Mouse (Mus musculus) cerebellum, postnatal 10 days (tissue): ENCODE results near the gene Gpn3.
A peak's percentile ranks its signal among the peaks of the same experiment; 100 is the strongest.

ENCODE experiments used
- DNase-seq, 2 experiments: peaks; one replicate each; pipeline ENCODE4 v3.0.0; 2021; ENCODE audit warnings: mixed read lengths in 2 of 2

The Gpn3 gene

DNA sequence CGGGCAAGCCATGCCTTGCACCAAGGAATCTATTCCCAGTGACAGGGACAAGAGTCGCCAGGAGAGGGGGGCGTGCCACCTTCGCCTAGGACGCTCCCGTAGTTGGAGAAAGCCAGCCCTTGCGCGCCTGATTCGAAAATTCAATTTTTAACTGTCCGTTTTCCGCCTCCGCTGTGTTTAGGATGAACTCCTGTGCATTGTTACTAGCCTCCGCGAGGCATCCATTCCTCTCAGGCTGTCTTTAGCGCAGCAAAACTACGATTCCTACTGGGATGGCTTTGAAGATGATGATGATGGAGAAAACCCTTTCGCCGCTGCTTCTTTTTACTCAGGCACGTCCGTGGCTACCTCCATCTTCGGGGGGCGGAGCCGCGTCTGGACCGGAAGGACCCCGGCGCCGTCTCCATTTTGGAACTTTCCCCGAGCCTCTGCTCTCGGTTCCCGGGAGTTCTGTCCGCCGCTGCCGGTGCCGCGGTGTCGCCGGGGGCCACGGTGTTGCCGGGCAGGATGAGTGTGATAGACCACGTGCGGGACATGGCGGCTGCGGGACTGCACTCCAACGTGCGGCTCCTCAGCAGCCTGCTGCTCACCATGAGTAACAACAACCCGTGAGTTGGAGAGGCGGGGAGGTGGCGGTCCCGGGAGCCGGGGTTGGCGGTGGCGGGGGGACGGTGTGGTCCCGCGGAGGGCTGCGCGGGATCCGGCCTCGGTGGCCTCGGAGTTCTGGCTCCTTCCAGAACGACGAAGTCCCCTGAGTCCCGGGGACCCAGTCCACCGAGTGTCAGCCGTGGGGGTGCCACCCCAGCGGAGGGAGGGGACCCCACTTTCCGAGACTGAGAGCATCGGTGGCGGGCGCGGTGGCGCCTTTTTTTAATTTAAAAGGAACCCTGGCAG, 50.6 kb downstream of the Gpn3 start:
- peak; percentile 95 for DNase-seq

DNA sequence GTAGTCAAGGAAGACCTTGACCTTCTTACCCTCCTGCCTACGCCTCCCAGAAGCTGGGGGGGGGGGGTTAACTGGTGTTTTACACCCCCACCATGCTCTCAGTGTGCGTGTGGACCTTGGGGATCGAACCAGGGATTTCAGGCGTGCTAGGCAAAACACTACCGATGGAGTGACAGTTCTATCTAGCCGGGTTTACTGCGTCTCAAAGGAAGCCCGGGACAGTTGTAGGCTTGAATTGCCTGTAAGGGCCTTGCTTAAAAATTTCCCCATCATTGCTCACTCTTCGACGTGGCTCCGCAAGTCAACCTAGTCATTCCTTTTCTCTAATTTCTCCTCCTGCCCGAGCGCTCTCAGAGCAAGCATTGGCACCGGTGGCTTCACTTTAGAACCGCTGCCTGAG, 51.4 kb downstream of the Gpn3 start:
- peak in 1 of 2 experiments; percentile 42 for DNase-seq

DNA sequence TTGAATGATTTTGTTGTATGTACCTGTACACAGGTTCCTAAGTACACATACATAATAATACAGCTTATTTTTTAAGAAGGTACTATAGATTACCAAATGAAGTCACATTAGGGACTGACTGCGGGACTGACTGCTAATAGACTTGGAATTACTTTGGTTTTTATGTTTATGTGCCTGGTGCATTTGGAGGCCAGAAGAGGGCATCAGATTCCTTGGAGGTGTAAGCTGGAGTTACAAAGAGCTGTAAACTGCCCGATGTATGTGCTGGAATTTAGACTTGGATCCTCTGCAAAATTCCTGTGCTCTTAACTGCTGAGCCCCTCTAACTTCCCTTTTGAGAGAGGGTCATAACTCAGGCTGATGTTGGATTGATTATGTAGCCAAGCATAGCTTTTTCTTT, 53.9 kb downstream of the Gpn3 start:
- DNase-seq = no peak

DNA sequence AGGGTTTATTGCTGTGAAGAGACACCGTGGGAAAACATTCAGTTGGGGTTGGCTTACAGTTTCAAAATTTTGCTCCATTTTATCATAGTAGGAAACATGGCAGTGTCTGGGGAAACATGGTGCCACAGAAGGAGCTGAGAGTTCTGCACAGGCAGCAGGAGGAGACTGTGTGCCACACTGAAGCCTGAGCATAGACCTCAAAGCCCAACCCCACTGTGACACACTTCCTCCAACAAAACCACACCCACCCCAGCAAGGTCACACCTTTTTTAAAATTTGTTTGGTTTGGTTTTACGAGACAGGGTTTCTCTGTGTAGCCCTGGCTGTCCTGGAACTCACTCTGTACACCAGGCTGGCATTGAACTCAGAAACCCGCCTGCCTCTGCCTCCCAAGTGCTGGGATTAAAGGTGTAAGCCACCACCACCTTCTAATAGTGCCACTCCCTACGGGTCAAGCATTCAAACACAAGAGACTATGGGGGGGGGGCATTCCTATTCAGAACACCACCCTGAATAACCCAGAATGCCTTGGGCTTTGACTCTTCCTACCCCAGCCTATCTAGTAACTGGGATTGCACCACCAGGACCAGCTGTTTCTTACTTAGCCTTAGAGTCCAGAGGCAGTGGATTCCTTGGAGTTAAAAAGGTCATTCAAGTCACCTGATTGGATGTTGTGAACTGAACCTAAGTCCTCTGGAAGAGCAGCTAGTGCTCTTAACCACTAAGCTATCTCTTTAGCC, 58.5 kb downstream of the Gpn3 start:
- no peak for DNase-seq

DNA sequence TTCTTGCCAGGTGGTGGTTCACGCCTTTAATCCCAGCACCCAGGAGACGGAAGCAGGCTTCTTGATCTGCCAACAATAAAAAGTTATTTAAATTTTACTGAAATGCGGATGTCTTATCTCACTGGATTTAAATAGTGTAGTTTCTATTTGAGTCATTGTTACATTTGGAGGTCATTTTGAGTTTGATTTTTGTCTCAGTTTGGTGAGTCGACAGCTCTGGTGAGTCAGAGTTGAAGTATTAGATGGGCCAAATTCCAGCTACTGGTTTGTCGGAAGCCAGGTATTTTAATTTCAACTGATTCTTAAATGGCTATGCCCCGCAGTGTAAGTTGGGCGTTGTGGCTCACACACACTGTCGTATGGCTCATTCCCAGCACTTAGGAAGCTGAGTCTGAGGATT, 59.5 kb downstream of the Gpn3 start:
- DNase-seq = no peak
